Mouse (Mus musculus) right cerebral cortex, postnatal 10 days (tissue): ENCODE data around the gene Mast2.

Source experiments
- DNase-seq, 2 experiments: peaks; one replicate each; pipeline ENCODE4 v3.0.0; 2021; ENCODE audit warnings: low spot score in 2 of 2

Mast2 gene

GRCm38 (mm10) chr4:116406668-116407067 is 57.3 kb downstream of the Mast2 start:
- no peak for DNase-seq

- peak; percentile 26 to 53 for DNase-seq
Observed at GRCm38 (mm10) chr4:116405955-116406351, 58.0 kb downstream of the Mast2 start.

GRCm38 (mm10) chr4:116405276-116405954 is 58.6 kb downstream of the Mast2 start:
- DNase-seq = no peak

- DNase-seq = peak; percentile 54 to 62
Observed at GRCm38 (mm10) chr4:116403884-116404283, 60.1 kb downstream of the Mast2 start.

- DNase-seq = no peak
Observed at GRCm38 (mm10) chr4:116402708-116403107, 61.3 kb downstream of the Mast2 start.

- DNase-seq = no peak
Observed at GRCm38 (mm10) chr4:116398051-116398450, 65.9 kb downstream of the Mast2 start.

- no peak for DNase-seq
Observed at GRCm38 (mm10) chr4:116377973-116378667, 85.9 kb downstream of the Mast2 start.

GRCm38 (mm10) chr4:116371676-116372075 is 92.3 kb downstream of the Mast2 start:
- peak; percentile 41 to 55 for DNase-seq

GRCm38 (mm10) chr4:116358099-116358498 is 105.9 kb downstream of the Mast2 start:
- no peak for DNase-seq

- DNase-seq = no peak
Observed at GRCm38 (mm10) chr4:116352919-116353318, 111.1 kb downstream of the Mast2 start.

- DNase-seq = no peak
Observed at GRCm38 (mm10) chr4:116352496-116352895, 111.5 kb downstream of the Mast2 start.

- DNase-seq = peak; percentile 53 to 68
Observed at GRCm38 (mm10) chr4:116342119-116342518, 121.9 kb downstream of the Mast2 start.

- DNase-seq = no peak
Observed at GRCm38 (mm10) chr4:116336294-116336693, 127.7 kb downstream of the Mast2 start.

- DNase-seq = no peak
Observed at GRCm38 (mm10) chr4:116329256-116329655, 134.7 kb downstream of the Mast2 start.

GRCm38 (mm10) chr4:116322127-116322526 is 141.9 kb downstream of the Mast2 start:
- no peak for DNase-seq

GRCm38 (mm10) chr4:116317575-116317974 is 146.4 kb downstream of the Mast2 start:
- DNase-seq = no peak

GRCm38 (mm10) chr4:116304551-116304950 is 159.4 kb downstream of the Mast2 start:
- DNase-seq = no peak

GRCm38 (mm10) chr4:116300878-116301355 is 163.1 kb downstream of the Mast2 start:
- DNase-seq = no peak

- DNase-seq = no peak
Observed at GRCm38 (mm10) chr4:116293296-116293695, 170.7 kb downstream of the Mast2 start.

- DNase-seq = no peak
Observed at GRCm38 (mm10) chr4:116291561-116291960, 172.4 kb downstream of the Mast2 start.

- DNase-seq = no peak
Observed at GRCm38 (mm10) chr4:116282211-116282610, 181.8 kb downstream of the Mast2 start.

GRCm38 (mm10) chr4:116268220-116268619 is 195.8 kb downstream of the Mast2 start:
- no peak for DNase-seq
